ENCODE assay signal across 21 mouse cellular contexts in genomic region chr9:21958372-21958771, GRCm38 (mm10). TPM values are rescaled to one million over a fixed set of nuclear protein-coding genes. Genes with fewer than 3 reads are reported as not detected.
DNase-seq lines count a peak whose midpoint lies in the region; ATAC-seq and TF ChIP-seq lines count a peak whose summit lies in the region.
"Had no signal": no experiment of that assay in that cellular context is flagged by ENCODE, and none has a peak within 500 bp of the region (broad histone marks: within the 10 kb centered on the region; RNA-seq: fewer than 3 reads in every experiment).

No protein-coding gene starts in this region.

- no peak for TF ChIP-seq EP300 in liver, postnatal 0 days (IDR thresholded peaks at IDR 0.05; ENCODE audit: low read depth)
- TF ChIP-seq EP300 in liver, embryonic 14.5 days (IDR thresholded peaks at IDR 0.05; ENCODE audit: low read depth) = no peak

- H3K27ac ChIP-seq in liver, embryonic 11.5 days (ENCODE audit: low read depth, low read length) = peak overlapping the region; percentile 54
- no peak overlapping the region for H3K27ac ChIP-seq in liver, postnatal 0 days (ENCODE audit: low read depth)
- peak overlapping the region; percentile 26 for H3K27ac ChIP-seq in liver, embryonic 14.5 days
- H3K27ac ChIP-seq in hindbrain, postnatal 0 days = no peak overlapping the region
- H3K27ac ChIP-seq: embryonic facial prominence, embryonic 12.5 days; forebrain, embryonic 13.5 days; hindbrain, embryonic 12.5 days had no signal

- H3K9ac ChIP-seq in liver, embryonic 11.5 days (ENCODE audit: low read depth, low read length) = no peak overlapping the region
- H3K9ac ChIP-seq in liver, postnatal 0 days (replicated peaks) = no peak overlapping the region
- no peak overlapping the region for H3K9ac ChIP-seq in liver, embryonic 14.5 days (replicated peaks)
- H3K9ac ChIP-seq in hindbrain, postnatal 0 days (replicated peaks; ENCODE audit: low read length) = no peak overlapping the region
- H3K9ac ChIP-seq: embryonic facial prominence, embryonic 12.5 days; forebrain, embryonic 13.5 days; forebrain, postnatal 0 days; hindbrain, embryonic 12.5 days had no signal

- no peak for DNase-seq in liver, embryonic 11.5 days (ENCODE audit: low spot score)
- DNase-seq in liver, postnatal 0 days = no peak
- no peak for DNase-seq in G1E (ENCODE audit: low spot score)
- no peak for DNase-seq in liver, embryonic 14.5 days (ENCODE audit: low read depth in 3 of 3, low spot score in 3 of 3)
- no peak for DNase-seq in yolk sac, embryonic 10.5 days (ENCODE audit: low spot score)
- DNase-seq in hindbrain, postnatal 0 days (ENCODE audit: low spot score) = no peak
- DNase-seq: adrenal gland, postnatal 25 days; cerebellum, adult 9-10 months; cerebellum, postnatal 25 days; forebrain, postnatal 0 days; gastrocnemius, postnatal 14 days; heart, postnatal 4 days; kidney, adult 8-10 months had no signal

- peaks cover 69% of the 10 kb centered on the region for H3K4me1 ChIP-seq in erythroblast, embryonic 14.5 days (ENCODE audit: control insufficient read depth)
- peaks cover 24% of the 10 kb centered on the region for H3K4me1 ChIP-seq in liver, embryonic 11.5 days (replicated peaks; ENCODE audit: control insufficient read depth, insufficient read depth, low read length)
- H3K4me1 ChIP-seq in liver, postnatal 0 days (ENCODE audit: insufficient read depth) = peaks cover 35% of the 10 kb centered on the region
- peaks cover 71% of the 10 kb centered on the region for H3K4me1 ChIP-seq in G1E (ENCODE audit: insufficient read depth, low read depth, low read length)
- H3K4me1 ChIP-seq in liver, embryonic 14.5 days (replicated peaks; ENCODE audit: control insufficient read depth in 2 of 2, insufficient read depth in 2 of 2, low read length in 1 of 2) = peaks cover 11 to 22% of the 10 kb centered on the region in 2 experiments
- peaks cover 18% of the 10 kb centered on the region for H3K4me1 ChIP-seq in hindbrain, postnatal 0 days (ENCODE audit: insufficient read depth, low read length)

- peak overlapping the region; percentile 1; the same call in 1 of the 2 replicates for H3K4me2 ChIP-seq in liver, embryonic 11.5 days
- H3K4me2 ChIP-seq in liver, postnatal 0 days (ENCODE audit: low read depth, low read length) = no peak overlapping the region
- peak overlapping the region; percentile 11; the same call in 1 of the 2 replicates for H3K4me2 ChIP-seq in liver, embryonic 14.5 days (ENCODE audit: low read depth)
- H3K4me2 ChIP-seq in hindbrain, postnatal 0 days (ENCODE audit: low read depth, low read length) = no peak overlapping the region
- H3K4me2 ChIP-seq: embryonic facial prominence, embryonic 12.5 days; forebrain, embryonic 13.5 days; hindbrain, embryonic 12.5 days had no signal

- H3K9me3 ChIP-seq in erythroblast, embryonic 14.5 days (ENCODE audit: control insufficient read depth, low read length) = no peaks in the 10 kb centered on the region
- no peaks in the 10 kb centered on the region for H3K9me3 ChIP-seq in liver, embryonic 11.5 days (ENCODE audit: control insufficient read depth, low read length)
- no peaks in the 10 kb centered on the region for H3K9me3 ChIP-seq in liver, postnatal 0 days (ENCODE audit: low read length)
- H3K9me3 ChIP-seq in G1E (replicated peaks) = no peaks in the 10 kb centered on the region
- H3K9me3 ChIP-seq in liver, embryonic 14.5 days (ENCODE audit: control insufficient read depth, low read length) = no peaks in the 10 kb centered on the region
- H3K9me3 ChIP-seq in hindbrain, postnatal 0 days (ENCODE audit: low read length) = no peaks in the 10 kb centered on the region
- H3K9me3 ChIP-seq: embryonic facial prominence, embryonic 12.5 days; forebrain, embryonic 13.5 days; hindbrain, embryonic 12.5 days had no signal

- peaks cover 69% of the 10 kb centered on the region for H3K36me3 ChIP-seq in erythroblast, embryonic 14.5 days (ENCODE audit: control insufficient read depth)
- H3K36me3 ChIP-seq in liver, embryonic 11.5 days (ENCODE audit: control insufficient read depth, insufficient read depth, low read length) = peaks cover 23% of the 10 kb centered on the region
- peaks cover 32% of the 10 kb centered on the region for H3K36me3 ChIP-seq in liver, postnatal 0 days (replicated peaks; ENCODE audit: insufficient read depth, low read length)
- H3K36me3 ChIP-seq in G1E (replicated peaks) = peaks cover 51% of the 10 kb centered on the region
- peaks cover 45% of the 10 kb centered on the region for H3K36me3 ChIP-seq in liver, embryonic 14.5 days (replicated peaks; ENCODE audit: control insufficient read depth, insufficient read depth, low read depth)
- no peaks in the 10 kb centered on the region for H3K36me3 ChIP-seq in hindbrain, postnatal 0 days (ENCODE audit: insufficient read depth, low read length)
- H3K36me3 ChIP-seq: embryonic facial prominence, embryonic 12.5 days; hindbrain, embryonic 12.5 days had no signal

- 78% methylated on average over 5 of the region's 5 CpGs for WGBS in liver, embryonic 11.5 days
- WGBS in liver, postnatal 0 days (ENCODE audit: insufficient replicate concordance) = 75% methylated on average over 5 of the region's 5 CpGs
- WGBS in liver, embryonic 14.5 days (ENCODE audit: insufficient replicate concordance) = 62% methylated on average over 5 of the region's 5 CpGs
- WGBS in hindbrain, postnatal 0 days = 82% methylated on average over 5 of the region's 5 CpGs

- ATAC-seq in erythroblast, adult 5-6 weeks (replicated peaks; ENCODE audit: low FRiP score, poor library complexity, severe bottlenecking) = no peak
- ATAC-seq in liver, embryonic 11.5 days (replicated peaks; ENCODE audit: low FRiP score) = no peak
- ATAC-seq in liver, postnatal 0 days = no peak
- no peak for ATAC-seq in G1E (ENCODE audit: extremely low read depth, insufficient number of reproducible peaks, low FRiP score, poor library complexity, severe bottlenecking)
- ATAC-seq in liver, embryonic 14.5 days (ENCODE audit: insufficient read depth) = no peak
- no peak for ATAC-seq in hindbrain, postnatal 0 days
- ATAC-seq: forebrain, embryonic 13.5 days; forebrain, postnatal 0 days; intestine, embryonic 16.5 days had no signal

- H3K4me3 ChIP-seq in erythroblast, embryonic 14.5 days (replicated peaks) = peak overlapping the region; percentile 99
- H3K4me3 ChIP-seq in liver, embryonic 11.5 days (ENCODE audit: low read depth, low read length) = no peak overlapping the region
- H3K4me3 ChIP-seq in liver, postnatal 0 days (ENCODE audit: low read depth, low read length) = no peak overlapping the region
- peak overlapping the region; percentile 33; the same call in 1 of the 2 replicates for H3K4me3 ChIP-seq in G1E (ENCODE audit: low read depth, low read length)
- H3K4me3 ChIP-seq in liver, embryonic 14.5 days (ENCODE audit: insufficient read depth in 1 of 2, low read depth in 2 of 2, low read length in 2 of 2) = no peak overlapping the region
- no peak overlapping the region for H3K4me3 ChIP-seq in hindbrain, postnatal 0 days (ENCODE audit: low read length)
- H3K4me3 ChIP-seq: embryonic facial prominence, embryonic 12.5 days; forebrain, embryonic 13.5 days; hindbrain, embryonic 12.5 days had no signal

- peaks cover 5% of the 10 kb centered on the region; the same call in 1 of the 2 replicates for H3K27me3 ChIP-seq in erythroblast, embryonic 14.5 days (ENCODE audit: control insufficient read depth)
- peaks cover 16% of the 10 kb centered on the region for H3K27me3 ChIP-seq in liver, embryonic 11.5 days (replicated peaks; ENCODE audit: control insufficient read depth, insufficient read depth, low read length)
- H3K27me3 ChIP-seq in liver, postnatal 0 days (ENCODE audit: insufficient read depth, low read length) = 0 out of 2 replicates have a peak, but pooled peaks cover 11% of the 10 kb centered on the region
- H3K27me3 ChIP-seq in G1E (ENCODE audit: insufficient read depth, low read length) = no peaks in the 10 kb centered on the region
- H3K27me3 ChIP-seq in liver, embryonic 14.5 days (ENCODE audit: control insufficient read depth, insufficient read depth, low read length) = no peaks in the 10 kb centered on the region
- H3K27me3 ChIP-seq in hindbrain, postnatal 0 days (ENCODE audit: insufficient read depth, low read length) = peaks cover 33% of the 10 kb centered on the region

- no peak for TF ChIP-seq CTCF in liver, postnatal 0 days (IDR thresholded peaks at IDR 0.05; ENCODE audit: low read depth)
- TF ChIP-seq CTCF in G1E (IDR thresholded peaks at IDR 0.05; ENCODE audit: low read depth, low read length) = no peak
- TF ChIP-seq CTCF in liver, embryonic 14.5 days (IDR thresholded peaks at IDR 0.05; ENCODE audit: low read depth) = no peak
- no peak for TF ChIP-seq CTCF in hindbrain, postnatal 0 days (IDR thresholded peaks at IDR 0.05; ENCODE audit: low read depth)

RNA-seq across cellular contexts. Expression of gene Swsap1, which starts 2.8 kb away (rescaled TPM):
- polyA plus RNA-seq in erythroblast, embryonic 14.5 days (2012) = 0.32 and 0.37 TPM in 2 replicates
- 0.58 and 1.5 TPM in 2 replicates for total RNA-seq in erythroblast, adult 5-6 weeks (2015; ENCODE audit: low replicate concordance)
- total RNA-seq in erythroblast, adult 5-6 weeks (2017; ENCODE audit: low replicate concordance) = 3.8 and 6.6 TPM in 2 replicates
- polyA plus RNA-seq in liver, embryonic 11.5 days (2014; fragmentation: Nextera tagmentation; extraction: Ambion mirVana) = 9.8 and 11.9 TPM in 2 replicates
- 2.3 and 2.6 TPM in 2 replicates for polyA plus RNA-seq in liver, postnatal 0 days (2015; fragmentation: Nextera tagmentation; extraction: Ambion mirVana)
- total RNA-seq in G1E (2014; fragmentation: Nextera tagmentation) = 11.8 and 12.4 TPM in 2 replicates
- 10.9 and 12.8 TPM in 2 replicates for total RNA-seq in G1E (2017)
- polyA plus RNA-seq in G1E (2012) = 12.6 and 14.5 TPM in 2 replicates
- 1.4 TPM in 2 replicates for polyA plus RNA-seq in liver, embryonic 14.5 days (2012; rRNA removed)
- 3.5 and 3.6 TPM in 2 replicates for polyA plus RNA-seq in liver, embryonic 14.5 days (2014; fragmentation: Nextera tagmentation; extraction: Ambion mirVana)
- 27.8 and 35.8 TPM in 2 replicates for total RNA-seq in hindbrain, postnatal 0 days (2014; rRNA removed)
- 8.0 and 9.0 TPM in 2 replicates for polyA plus RNA-seq in hindbrain, postnatal 0 days (2015; fragmentation: Nextera tagmentation; extraction: Ambion mirVana)

RNA-seq across cellular contexts. Expression of gene Epor, which starts 4.9 kb away (rescaled TPM):
- polyA plus RNA-seq in erythroblast, embryonic 14.5 days (2012) = 80.2 and 112 TPM in 2 replicates
- 68.1 and 70.3 TPM in 2 replicates for total RNA-seq in erythroblast, adult 5-6 weeks (2015; ENCODE audit: low replicate concordance)
- total RNA-seq in erythroblast, adult 5-6 weeks (2017; ENCODE audit: low replicate concordance) = 70.3 and 91.0 TPM in 2 replicates
- polyA plus RNA-seq in liver, embryonic 11.5 days (2014; fragmentation: Nextera tagmentation; extraction: Ambion mirVana) = 131 TPM in 2 replicates
- 40.6 and 41.6 TPM in 2 replicates for polyA plus RNA-seq in liver, postnatal 0 days (2015; fragmentation: Nextera tagmentation; extraction: Ambion mirVana)
- total RNA-seq in G1E (2014; fragmentation: Nextera tagmentation) (35.5 and 49.7 TPM in 2 replicates), G1E (2017) (14.4 and 21.9 TPM in 2 replicates)
- 125 and 135 TPM in 2 replicates for polyA plus RNA-seq in G1E (2012)
- polyA plus RNA-seq in liver, embryonic 14.5 days (2012; rRNA removed) = 146 and 180 TPM in 2 replicates
- 82.6 and 96.5 TPM in 2 replicates for polyA plus RNA-seq in liver, embryonic 14.5 days (2014; fragmentation: Nextera tagmentation; extraction: Ambion mirVana)
- 0.89 and 1.7 TPM in 2 replicates for total RNA-seq in hindbrain, postnatal 0 days (2014; rRNA removed)
- 2.3 TPM in 2 replicates for polyA plus RNA-seq in hindbrain, postnatal 0 days (2015; fragmentation: Nextera tagmentation; extraction: Ambion mirVana)

RNA-seq across cellular contexts. Expression of gene Plppr2, which starts 21.5 kb away (rescaled TPM):
- polyA plus RNA-seq in erythroblast, embryonic 14.5 days (2012) = 0.05 and 0.06 TPM in 2 replicates
- total RNA-seq in erythroblast, adult 5-6 weeks (2015; ENCODE audit: low replicate concordance) = 0.42 TPM in 1 of 2 replicates, not detected in the other
- total RNA-seq in erythroblast, adult 5-6 weeks (2017; ENCODE audit: low replicate concordance) = not detected in 2 replicates
- polyA plus RNA-seq in liver, embryonic 11.5 days (2014; fragmentation: Nextera tagmentation; extraction: Ambion mirVana) = 6.1 and 7.2 TPM in 2 replicates
- 0.70 and 1.0 TPM in 2 replicates for polyA plus RNA-seq in liver, postnatal 0 days (2015; fragmentation: Nextera tagmentation; extraction: Ambion mirVana)
- total RNA-seq in G1E (2014; fragmentation: Nextera tagmentation) (1.6 and 5.3 TPM in 2 replicates), G1E (2017) (0.41 and 0.44 TPM in 2 replicates)
- 5.8 and 7.6 TPM in 2 replicates for polyA plus RNA-seq in G1E (2012)
- 2.6 and 3.9 TPM in 2 replicates for polyA plus RNA-seq in liver, embryonic 14.5 days (2012; rRNA removed)
- polyA plus RNA-seq in liver, embryonic 14.5 days (2014; fragmentation: Nextera tagmentation; extraction: Ambion mirVana) = 0.99 and 1.3 TPM in 2 replicates
- 147 and 151 TPM in 2 replicates for total RNA-seq in hindbrain, postnatal 0 days (2014; rRNA removed)
- polyA plus RNA-seq in hindbrain, postnatal 0 days (2015; fragmentation: Nextera tagmentation; extraction: Ambion mirVana) = 85.6 and 95.2 TPM in 2 replicates
- total RNA-seq: CH12.LX had no signal

RNA-seq across cellular contexts. Expression of gene Rgl3, which starts 30.9 kb away (rescaled TPM):
- polyA plus RNA-seq in erythroblast, embryonic 14.5 days (2012) = 0.01 TPM in 1 of 2 replicates, not detected in the other
- not detected in 2 replicates for total RNA-seq in erythroblast, adult 5-6 weeks (2015; ENCODE audit: low replicate concordance)
- total RNA-seq in erythroblast, adult 5-6 weeks (2017; ENCODE audit: low replicate concordance) = not detected in 2 replicates
- polyA plus RNA-seq in liver, embryonic 11.5 days (2014; fragmentation: Nextera tagmentation; extraction: Ambion mirVana) = 0.34 and 0.55 TPM in 2 replicates
- 0.14 and 0.32 TPM in 2 replicates for polyA plus RNA-seq in liver, postnatal 0 days (2015; fragmentation: Nextera tagmentation; extraction: Ambion mirVana)
- not detected in 2 replicates for total RNA-seq in G1E (2014; fragmentation: Nextera tagmentation)
- 0.05 TPM in 1 of 2 replicates, not detected in the other for total RNA-seq in G1E (2017)
- not detected in 2 replicates for polyA plus RNA-seq in G1E (2012)
- 0.19 and 0.24 TPM in 2 replicates for polyA plus RNA-seq in liver, embryonic 14.5 days (2012; rRNA removed)
- polyA plus RNA-seq in liver, embryonic 14.5 days (2014; fragmentation: Nextera tagmentation; extraction: Ambion mirVana) = 0.27 TPM in 1 of 2 replicates, not detected in the other
- total RNA-seq in hindbrain, postnatal 0 days (2014; rRNA removed) = 4.2 and 5.1 TPM in 2 replicates
- polyA plus RNA-seq in hindbrain, postnatal 0 days (2015; fragmentation: Nextera tagmentation; extraction: Ambion mirVana) = 2.5 and 3.5 TPM in 2 replicates
- total RNA-seq: CH12.LX; granulocyte monocyte progenitor cell, adult 5-6 weeks had no signal

RNA-seq across cellular contexts. Expression of gene Tmem205, which starts 31.0 kb away (rescaled TPM):
- polyA plus RNA-seq in erythroblast, embryonic 14.5 days (2012) = 0.10 TPM in 2 replicates
- total RNA-seq in erythroblast, adult 5-6 weeks (2015; ENCODE audit: low replicate concordance) = 9.8 and 15.7 TPM in 2 replicates
- total RNA-seq in erythroblast, adult 5-6 weeks (2017; ENCODE audit: low replicate concordance) = 1.5 TPM in 2 replicates
- polyA plus RNA-seq in liver, embryonic 11.5 days (2014; fragmentation: Nextera tagmentation; extraction: Ambion mirVana) = 45.0 and 51.0 TPM in 2 replicates
- 222 and 246 TPM in 2 replicates for polyA plus RNA-seq in liver, postnatal 0 days (2015; fragmentation: Nextera tagmentation; extraction: Ambion mirVana)
- total RNA-seq in G1E (2014; fragmentation: Nextera tagmentation) = 12.8 and 17.6 TPM in 2 replicates
- total RNA-seq in G1E (2017) = 9.0 and 17.1 TPM in 2 replicates
- 11.3 and 15.9 TPM in 2 replicates for polyA plus RNA-seq in G1E (2012)
- 37.5 and 61.5 TPM in 2 replicates for polyA plus RNA-seq in liver, embryonic 14.5 days (2012; rRNA removed)
- 106 and 110 TPM in 2 replicates for polyA plus RNA-seq in liver, embryonic 14.5 days (2014; fragmentation: Nextera tagmentation; extraction: Ambion mirVana)
- total RNA-seq in hindbrain, postnatal 0 days (2014; rRNA removed) = 34.9 and 52.0 TPM in 2 replicates
- 56.2 and 56.3 TPM in 2 replicates for polyA plus RNA-seq in hindbrain, postnatal 0 days (2015; fragmentation: Nextera tagmentation; extraction: Ambion mirVana)

Comparison
In these comparisons a context has a peak if more than half of its experiments do, and no peak if none do; other contexts are left out.
1. H3K27ac ChIP-seq: peak in liver, embryonic 11.5 days (single experiment) and liver, embryonic 14.5 days (single experiment); none in liver, postnatal 0 days (single experiment) and hindbrain, postnatal 0 days (single experiment).
2. H3K4me2 ChIP-seq: peak in liver, embryonic 11.5 days (single experiment) and liver, embryonic 14.5 days (single experiment); none in liver, postnatal 0 days (single experiment) and hindbrain, postnatal 0 days (single experiment).
3. H3K4me3 ChIP-seq: peak in erythroblast, embryonic 14.5 days (single experiment) and G1E (single experiment); none in liver, embryonic 11.5 days (single experiment), liver, postnatal 0 days (single experiment), liver, embryonic 14.5 days (0 of 2) and hindbrain, postnatal 0 days (single experiment).
4. RNA of gene Epor, which starts 4.9 kb away (polyA plus RNA-seq): 82.6 to 180 TPM in liver, embryonic 14.5 days, 125 to 135 TPM in G1E, 131 TPM in liver, embryonic 11.5 days, 80.2 to 112 TPM in erythroblast, embryonic 14.5 days and 40.6 to 41.6 TPM in liver, postnatal 0 days; 2.3 TPM in hindbrain, postnatal 0 days; every median in the first group is over 10 times any median in the second.
5. RNA of gene Plppr2, which starts 21.5 kb away (polyA plus RNA-seq): 85.6 to 95.2 TPM in hindbrain, postnatal 0 days; 6.1 to 7.2 TPM in liver, embryonic 11.5 days, 5.8 to 7.6 TPM in G1E, 0.99 to 3.9 TPM in liver, embryonic 14.5 days, 0.70 to 1.0 TPM in liver, postnatal 0 days and 0.05 to 0.06 TPM in erythroblast, embryonic 14.5 days; every median in the first group is over 10 times any median in the second.